Mouse (Mus musculus): ENCODE data around the gene Scoc. TPM values are rescaled to one million over a fixed set of nuclear protein-coding genes. Genes with fewer than 3 reads are reported as not detected.

The Scoc gene
- 10 to 100 TPM; 17.3 to 19.0 TPM for total RNA-seq (2023)

DNA sequence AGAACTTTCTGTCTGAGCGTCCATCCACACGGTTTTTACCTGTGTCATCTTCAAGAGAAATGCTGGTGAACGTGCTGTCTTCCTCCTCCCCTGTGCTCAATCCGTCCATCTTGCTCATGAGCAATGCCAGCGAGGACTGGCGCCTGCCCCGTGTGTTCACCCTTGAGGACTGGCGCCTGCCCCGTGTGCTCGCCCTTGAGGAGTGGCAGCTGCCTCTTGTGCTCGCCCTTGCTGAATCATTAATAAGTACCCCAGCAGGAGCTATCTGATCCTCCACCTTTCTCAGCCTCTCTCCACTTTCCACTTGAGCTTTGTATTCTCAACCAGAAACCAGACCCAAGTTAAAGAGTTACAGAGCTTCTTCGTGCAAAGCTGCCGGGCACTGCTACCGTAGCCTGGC lies at the start of gene Scoc:
Gene Scoc, minus strand, starts transcription at position 170 of the 400 bp plus-strand sequence.

DNA sequence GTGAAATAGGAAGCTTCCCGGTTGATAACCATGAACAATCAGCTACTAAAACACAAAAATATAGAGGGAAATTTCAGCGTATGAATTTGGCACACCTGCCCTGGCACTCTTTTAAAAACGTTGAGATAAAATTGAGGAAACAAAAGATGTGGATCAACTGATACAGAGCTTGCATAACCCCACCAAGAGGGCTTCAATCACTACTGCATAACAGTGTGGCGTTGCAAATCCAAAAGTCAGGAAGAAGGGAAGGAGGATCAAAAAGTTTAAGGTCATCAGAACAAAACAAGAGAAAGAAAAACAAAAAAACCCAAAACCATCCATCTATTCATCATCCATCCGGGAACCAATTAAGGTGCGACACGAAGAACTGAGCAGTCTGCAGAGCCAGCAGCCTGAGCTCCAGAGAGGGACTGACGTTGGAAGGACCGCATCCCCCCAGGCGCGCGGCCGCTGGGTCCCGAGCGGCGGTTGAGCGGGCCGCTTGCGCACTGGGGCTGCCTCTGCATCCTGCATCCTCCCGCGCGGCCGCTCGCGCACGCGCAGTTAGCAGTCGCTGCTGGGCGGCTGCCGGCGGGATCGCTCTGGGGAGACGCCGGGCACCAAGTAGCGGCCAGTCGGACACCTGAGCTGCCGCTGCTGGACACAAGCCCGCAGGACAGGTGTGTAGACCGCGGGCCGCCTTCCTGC lies 68.7 kb downstream of the Scoc start, which contains the start of gene Clgn:
Gene Clgn, plus strand, starts transcription at position 552 of the 690 bp plus-strand sequence.

Other genes starting within 250 kb of the Scoc start
- gene Ucp1, start 168.0 kb downstream of the Scoc start, total RNA-seq (2023), result not detected
- gene Elmod2, start 125.9 kb downstream of the Scoc start, total RNA-seq (2023), result 10 to 100 TPM; 10.4 to 10.7 TPM
- not detected for gene Mgat4d, start 109.9 kb downstream of the Scoc start, total RNA-seq (2023)
- gene Clgn, start 68.5 kb downstream of the Scoc start, total RNA-seq (2023), result under 1 TPM; 0.11 to 0.13 TPM
- not detected for gene Olfr370, start 77.4 kb upstream of the Scoc start, total RNA-seq (2023)
- gene Ndufb7, start 108.3 kb upstream of the Scoc start, total RNA-seq (2023), result 100 to 1,000 TPM; 128 to 142 TPM
- 100 to 1,000 TPM; 363 to 401 TPM for gene Tecr, start 149.6 kb upstream of the Scoc start, total RNA-seq (2023)
- gene Dnajb1, start 149.8 kb upstream of the Scoc start, total RNA-seq (2023), result 100 to 1,000 TPM in 1 of 2 experiments, 10 to 100 TPM in 1; 91.7 to 122 TPM
- 10 to 100 TPM; 27.2 to 28.1 TPM for gene Gipc1, start 194.3 kb upstream of the Scoc start, total RNA-seq (2023)
- gene Ptger1, start 208.3 kb upstream of the Scoc start, total RNA-seq (2023), result under 1 TPM; 0.20 to 0.37 TPM
- 100 to 1,000 TPM; 248 to 275 TPM for gene Pkn1, start 240.8 kb upstream of the Scoc start, total RNA-seq (2023)

All from neutrophil, adult 83 days (primary cell).